Mouse (Mus musculus): Measurements from ENCODE around the gene Tango2.

Gene Tango2

DNA sequence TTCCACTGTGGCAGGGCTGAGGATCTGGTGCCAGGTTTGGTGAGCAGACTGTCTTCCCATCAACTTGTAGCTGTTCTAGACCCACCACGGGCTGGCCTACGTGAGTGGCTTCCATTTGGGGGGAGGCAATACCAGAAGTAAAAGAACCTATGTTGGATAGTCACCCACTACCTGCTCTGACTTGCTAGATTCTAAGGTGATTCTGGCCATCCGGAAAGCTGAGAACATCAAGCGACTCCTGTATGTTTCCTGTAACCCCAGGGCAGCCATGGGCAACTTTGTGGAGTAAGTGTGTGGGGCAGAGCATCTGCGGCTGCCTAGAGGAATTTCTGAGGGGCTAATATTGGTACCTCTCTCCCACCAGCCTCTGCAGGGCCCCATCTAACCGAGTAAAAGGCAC, 95.2 kb downstream of the Tango2 start:
- DNase-seq (ENCODE audit: low spot score), result no peak

DNA sequence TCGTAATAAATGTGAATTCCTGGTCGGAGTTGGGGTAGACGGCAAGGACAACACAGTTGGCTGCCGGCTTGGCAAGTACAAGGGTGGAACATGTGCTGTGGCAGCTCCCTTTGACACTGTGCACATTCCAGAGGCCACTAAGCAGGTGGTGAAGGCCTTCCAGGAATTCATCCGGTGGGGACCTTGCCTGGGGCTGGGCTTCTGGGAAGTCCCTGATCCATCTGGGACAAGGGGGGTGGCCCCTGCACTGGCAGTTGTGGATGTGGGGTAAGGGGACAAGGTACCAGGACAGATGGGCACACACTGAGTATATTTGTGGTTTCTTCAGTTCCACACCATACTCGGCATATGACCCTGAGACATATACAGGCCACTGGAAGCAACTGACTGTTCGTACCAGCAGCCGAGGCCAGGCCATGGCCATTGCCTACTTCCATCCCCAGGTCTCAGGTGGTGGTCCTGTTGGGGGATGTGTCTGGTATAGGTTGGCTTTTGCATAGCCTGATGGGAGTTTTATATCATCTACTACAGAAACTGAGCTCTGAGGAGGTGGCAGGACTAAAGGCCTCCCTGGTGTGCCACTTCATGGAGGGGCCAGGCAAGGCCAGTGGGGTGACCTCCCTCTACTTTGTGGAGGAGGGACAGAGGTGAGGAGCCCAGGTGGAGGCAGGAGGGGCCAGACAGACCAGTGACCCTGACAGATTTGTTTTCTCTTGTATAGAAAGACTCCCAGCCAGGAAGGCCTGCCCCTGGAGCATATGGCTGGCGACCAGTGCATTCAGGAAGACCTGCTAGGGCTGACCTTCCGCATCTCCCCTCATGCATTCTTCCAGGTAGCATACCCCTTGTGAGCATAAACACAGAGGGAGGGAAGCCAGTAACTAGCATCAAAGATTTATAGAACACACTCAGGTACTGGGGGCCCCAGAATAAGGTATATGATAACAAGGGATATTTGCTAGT, 96.8 kb downstream of the Tango2 start:
- no peak for DNase-seq (ENCODE audit: low spot score)
